Mouse (Mus musculus) embryonic facial prominence, embryonic 14.5 days (tissue): ENCODE data around the gene Prkrip1. TPM values are rescaled to one million over a fixed set of nuclear protein-coding genes. Genes with fewer than 3 reads are reported as not detected.
"Not testable (repeated sequence)": the region's sequence is repeated elsewhere in the genome, so short reads cannot be mapped to it uniquely, and the experiment has no call there.

Source experiments
- ATAC-seq: fragments of 200-750 bp; cut with Nextera tagmentation; 2 replicates; pipeline ENCODE4 v1.8.0; 2017; ENCODE audit warnings: low read depth, moderate number of reproducible peaks, moderate TSS enrichment
- DNase-seq: peaks from one replicate; pipeline ENCODE4 v3.0.0-alpha.2; 2015; ENCODE audit warnings: low spot score
- H3K27ac ChIP-seq: fragments of 300-500 bp; sonication (generic); replicated peaks from 2 replicates; pipeline ENCODE4 v1.5.1; 2014; ENCODE audit warnings: low read depth, mild to moderate bottlenecking, low read length, moderate library complexity
- H3K27me3 ChIP-seq: fragments of 300-500 bp; sonication (generic); replicated peaks from 2 replicates; pipeline ENCODE4 v1.6.1; 2014; ENCODE audit warnings: low read length; ENCODE audit not compliant: control insufficient read depth, insufficient read depth
- H3K36me3 ChIP-seq: fragments of 300-500 bp; sonication (generic); 2 replicates; pipeline ENCODE4 v1.6.1; 2014; ENCODE audit warnings: low read length, mixed read lengths; ENCODE audit not compliant: control insufficient read depth, insufficient read depth
- H3K4me1 ChIP-seq: fragments of 300-500 bp; sonication (generic); 2 replicates; pipeline ENCODE4 v1.6.1; 2014; ENCODE audit warnings: antibody characterized with exemption, low read length; ENCODE audit not compliant: control insufficient read depth, insufficient read depth
- H3K4me2 ChIP-seq: fragments of 300-500 bp; sonication (generic); 2 replicates; pipeline ENCODE4 v1.6.1; 2014; ENCODE audit warnings: low read depth, mild to moderate bottlenecking, low read length, moderate library complexity, mixed read lengths
- H3K4me3 ChIP-seq: fragments of 300-500 bp; sonication (generic); 2 replicates; pipeline ENCODE4 v1.5.1; 2014; ENCODE audit warnings: low read depth, mild to moderate bottlenecking, low read length
- H3K9ac ChIP-seq: fragments of 300-500 bp; sonication (generic); 2 replicates; pipeline ENCODE4 v1.6.1; 2014; ENCODE audit warnings: low read depth, mild to moderate bottlenecking, low read length, moderate library complexity, mixed read lengths
- H3K9me3 ChIP-seq: fragments of 300-500 bp; sonication (generic); 2 replicates; pipeline ENCODE4 v1.6.1; 2016; ENCODE audit warnings: low read length; ENCODE audit not compliant: control insufficient read depth
- WGBS: fragments of 180-500 bp; shearing (Covaris S2); extraction: QIAGEN DNeasy Blood & Tissue Kit; methylation state at CpG from one replicate; pipeline ENCODE4 v1.1.7; 2014; 5-methylcytosine and 5-hydroxymethylcytosine counted together
- polyA plus RNA-seq: library from polyadenylated mRNA; unstranded; fragments of >200 nt; fragmentation: Nextera tagmentation; extraction: Ambion mirVana; gene quantifications from 2 replicates; pipeline ENCODE4 v1.2.1, GENCODE M21; 2014

Gene Prkrip1
- polyA plus RNA-seq, 1 experiment from 2014 or later, result 52.0 TPM

GRCm38 (mm10) chr5:136160084-136160483 lies 38.7 kb downstream of the Prkrip1 start:
- not testable (repeated sequence) for H3K9me3 ChIP-seq, ATAC-seq, H3K4me2 ChIP-seq, DNase-seq, H3K36me3 ChIP-seq, H3K4me1 ChIP-seq, H3K27ac ChIP-seq, H3K27me3 ChIP-seq, H3K4me3 ChIP-seq, H3K9ac ChIP-seq
- 90% methylated on average over 11 of the region's 12 CpGs for WGBS

- no peaks in the 10 kb centered on the region for H3K9me3 ChIP-seq
- no peak overlapping the region for H3K9ac ChIP-seq
- no peak for DNase-seq
- H3K4me2 ChIP-seq, result no peak overlapping the region
- peaks cover 2% of the 10 kb centered on the region; the same call in 1 of the 2 replicates for H3K36me3 ChIP-seq
- 62% methylated on average over 5 of the region's 5 CpGs for WGBS
- no peak overlapping the region for H3K4me3 ChIP-seq
- no peak overlapping the region for H3K27ac ChIP-seq
- no peaks in the 10 kb centered on the region for H3K4me1 ChIP-seq
- no peak for ATAC-seq
- H3K27me3 ChIP-seq, result no peaks in the 10 kb centered on the region
Observed at GRCm38 (mm10) chr5:136155399-136155798, 43.4 kb downstream of the Prkrip1 start.

- peak; percentile 32 for DNase-seq
- Histone ChIP-seq H3K27me3 (no peaks in the 10 kb centered on the region), H3K9ac (no peak overlapping the region), H3K4me1 (no peaks in the 10 kb centered on the region; the same call in 1 of the 2 replicates), H3K9me3 (no peaks in the 10 kb centered on the region), H3K4me3 (no peak overlapping the region), H3K4me2 (no peak overlapping the region), H3K27ac (no peak overlapping the region), H3K36me3 (no peaks in the 10 kb centered on the region)
- 71% methylated on average over 8 of the region's 8 CpGs for WGBS
- no peak for ATAC-seq
Observed at GRCm38 (mm10) chr5:136152365-136152764, 46.4 kb downstream of the Prkrip1 start.

GRCm38 (mm10) chr5:136149134-136149576 lies 49.6 kb downstream of the Prkrip1 start:
- not testable (repeated sequence) for DNase-seq
- WGBS, result 65% methylated on average over 5 of the region's 5 CpGs

GRCm38 (mm10) chr5:136147704-136148103 lies 51.1 kb downstream of the Prkrip1 start:
- Histone ChIP-seq H3K4me1 (no peaks in the 10 kb centered on the region; the same call in 1 of the 2 replicates), H3K9me3 (0 out of 2 replicates have a peak, but pooled peaks cover 3% of the 10 kb centered on the region), H3K4me3 (no peak overlapping the region), H3K36me3 (no peaks in the 10 kb centered on the region), H3K27ac (no peak overlapping the region), H3K27me3 (no peaks in the 10 kb centered on the region), H3K9ac (no peak overlapping the region), H3K4me2 (no peak overlapping the region)
- 67% methylated on average over 8 of the region's 8 CpGs for WGBS
- DNase-seq (no peak), ATAC-seq (no peak)

More at GRCm38 (mm10) chr5:136149134-136149576, 49.6 kb downstream of the Prkrip1 start:
- H3K27ac ChIP-seq, ATAC-seq, H3K36me3 ChIP-seq, H3K4me1 ChIP-seq, H3K9ac ChIP-seq, H3K4me2 ChIP-seq, H3K9me3 ChIP-seq, H3K27me3 ChIP-seq, H3K4me3 ChIP-seq: not testable (repeated sequence)

GRCm38 (mm10) chr5:136146936-136147335 lies 51.8 kb downstream of the Prkrip1 start:
- no peak overlapping the region for H3K4me2 ChIP-seq
- no peaks in the 10 kb centered on the region for H3K27me3 ChIP-seq
- H3K4me1 ChIP-seq, result no peaks in the 10 kb centered on the region; the same call in 1 of the 2 replicates
- 80% methylated on average over 1 of the region's 1 CpGs for WGBS
- H3K9ac ChIP-seq, result no peak overlapping the region
- ATAC-seq (no peak), DNase-seq (no peak)
- H3K36me3 ChIP-seq, result peaks cover 4% of the 10 kb centered on the region; the same call in 1 of the 2 replicates
- H3K9me3 ChIP-seq, result 0 out of 2 replicates have a peak, but pooled peaks cover 3% of the 10 kb centered on the region
- H3K4me3 ChIP-seq, result no peak overlapping the region
- H3K27ac ChIP-seq, result no peak overlapping the region

GRCm38 (mm10) chr5:136144606-136145430 lies 53.9 kb downstream of the Prkrip1 start:
- Histone ChIP-seq H3K4me2 (no peak overlapping the region), H3K4me3 (no peak overlapping the region), H3K36me3 (peaks cover 23% of the 10 kb centered on the region), H3K4me1 (no peaks in the 10 kb centered on the region; the same call in 1 of the 2 replicates), H3K9ac (no peak overlapping the region), H3K27ac (no peak overlapping the region), H3K9me3 (0 out of 2 replicates have a peak, but pooled peaks cover 3% of the 10 kb centered on the region), H3K27me3 (no peaks in the 10 kb centered on the region)
- no peak for ATAC-seq
- no peak for DNase-seq
- 64% methylated on average over 12 of the region's 12 CpGs for WGBS

GRCm38 (mm10) chr5:136143161-136143755 lies 55.5 kb downstream of the Prkrip1 start:
- no peak overlapping the region for H3K9ac ChIP-seq
- ATAC-seq (no peak), DNase-seq (no peak)
- peaks cover 34% of the 10 kb centered on the region for H3K36me3 ChIP-seq
- WGBS, result 91% methylated on average over 6 of the region's 6 CpGs
- no peaks in the 10 kb centered on the region; the same call in 1 of the 2 replicates for H3K4me1 ChIP-seq
- H3K27ac ChIP-seq, result no peak overlapping the region
- H3K4me2 ChIP-seq, result no peak overlapping the region
- no peaks in the 10 kb centered on the region for H3K27me3 ChIP-seq
- no peak overlapping the region for H3K4me3 ChIP-seq
- 0 out of 2 replicates have a peak, but pooled peaks cover 3% of the 10 kb centered on the region for H3K9me3 ChIP-seq
